Mouse (Mus musculus) intestine, embryonic 15.5 days (tissue): ENCODE results near the gene Fmo1. TPM values are rescaled to one million over a fixed set of nuclear protein-coding genes. Genes with fewer than 3 reads are reported as not detected.

Experiments used
- ATAC-seq: fragments of 200-750 bp; cut with Nextera tagmentation; 2 replicates; pipeline ENCODE4 v1.8.0; 2017; ENCODE audit warnings: moderate TSS enrichment, moderate library complexity
- H3K27ac ChIP-seq: fragments of 300-500 bp; sonication (generic); 2 replicates; pipeline ENCODE4 v1.5.1; 2015; ENCODE audit warnings: mild to moderate bottlenecking, inconsistent platforms
- H3K27me3 ChIP-seq: fragments of 300-500 bp; sonication (generic); replicated peaks from 2 replicates; pipeline ENCODE4 v1.6.1; 2015; ENCODE audit warnings: inconsistent platforms
- H3K36me3 ChIP-seq: fragments of 300-500 bp; sonication (generic); 2 replicates; pipeline ENCODE4 v1.6.1; 2015; ENCODE audit warnings: inconsistent platforms
- H3K4me1 ChIP-seq: fragments of 300-500 bp; sonication (generic); replicated peaks from 2 replicates; pipeline ENCODE4 v1.6.1; 2015; ENCODE audit warnings: inconsistent platforms
- H3K4me2 ChIP-seq: fragments of 300-500 bp; sonication (generic); replicated peaks from 2 replicates; pipeline ENCODE4 v1.6.1; 2015; ENCODE audit warnings: mild to moderate bottlenecking, inconsistent platforms
- H3K4me3 ChIP-seq: fragments of 300-500 bp; sonication (generic); replicated peaks from 2 replicates; pipeline ENCODE4 v1.5.1; 2015; ENCODE audit warnings: inconsistent platforms
- H3K9ac ChIP-seq: fragments of 300-500 bp; sonication (generic); 2 replicates; pipeline ENCODE4 v1.6.1; 2015; ENCODE audit warnings: inconsistent platforms
- H3K9me3 ChIP-seq: fragments of 300-500 bp; sonication (generic); 2 replicates; pipeline ENCODE4 v1.6.1; 2016; ENCODE audit warnings: inconsistent platforms
- WGBS: fragments of 180-500 bp; shearing (Covaris S2); methylation state at CpG from one replicate; pipeline ENCODE4 v1.1.7; 2015; 5-methylcytosine and 5-hydroxymethylcytosine counted together
- polyA plus RNA-seq: library from polyadenylated mRNA; unstranded; fragments of >200 nt; fragmentation: Nextera tagmentation; extraction: Ambion mirVana; gene quantifications from 2 replicates; pipeline ENCODE4 v1.2.1, GENCODE M21; 2015

Fmo1 gene
- polyA plus RNA-seq, 1 experiment from 2014 or later = 20.4 TPM

- peak overlapping the region; percentile 35 for H3K4me2 ChIP-seq
- no peaks in the 10 kb centered on the region for H3K36me3 ChIP-seq
- peaks cover 8% of the 10 kb centered on the region for H3K4me1 ChIP-seq
- no peaks in the 10 kb centered on the region for H3K27me3 ChIP-seq
- no peak overlapping the region for H3K27ac ChIP-seq
- no peak for ATAC-seq
- no peak overlapping the region for H3K4me3 ChIP-seq
- H3K9ac ChIP-seq = no peak overlapping the region
- WGBS = 66% methylated on average over 12 of the region's 12 CpGs
- H3K9me3 ChIP-seq = no peaks in the 10 kb centered on the region
Observed at GRCm38 (mm10) chr1:162858748-162859130, 7.7 kb downstream of the Fmo1 start.

GRCm38 (mm10) chr1:162857766-162858747 lies 8.4 kb downstream of the Fmo1 start:
- Histone ChIP-seq H3K4me3 (no peak overlapping the region), H3K4me2 (peak overlapping the region; percentile 35)

GRCm38 (mm10) chr1:162853812-162854482 lies 12.5 kb downstream of the Fmo1 start:
- no peaks in the 10 kb centered on the region for H3K36me3 ChIP-seq
- no peaks in the 10 kb centered on the region for H3K4me1 ChIP-seq
- peak; percentile 88 for ATAC-seq
- no peaks in the 10 kb centered on the region for H3K27me3 ChIP-seq
- H3K9me3 ChIP-seq = no peaks in the 10 kb centered on the region
- no peak overlapping the region for H3K4me2 ChIP-seq
- no peak overlapping the region for H3K9ac ChIP-seq
- 46% methylated on average over 3 of the region's 3 CpGs for WGBS
- H3K27ac ChIP-seq = no peak overlapping the region
- H3K4me3 ChIP-seq = no peak overlapping the region

More at GRCm38 (mm10) chr1:162857766-162858747, 8.4 kb downstream of the Fmo1 start:
- no peak overlapping the region for H3K9ac ChIP-seq
- no peak overlapping the region for H3K27ac ChIP-seq
- WGBS = 62% methylated on average over 17 of the region's 18 CpGs
- no peak for ATAC-seq
- H3K27me3 ChIP-seq = no peaks in the 10 kb centered on the region
- H3K9me3 ChIP-seq = no peaks in the 10 kb centered on the region
- no peaks in the 10 kb centered on the region for H3K36me3 ChIP-seq
- H3K4me1 ChIP-seq = peaks cover 8% of the 10 kb centered on the region

GRCm38 (mm10) chr1:162847554-162847953 lies 18.9 kb downstream of the Fmo1 start:
- WGBS = 97% methylated on average over 6 of the region's 6 CpGs

GRCm38 (mm10) chr1:162840211-162840610 lies 26.2 kb downstream of the Fmo1 start:
- no peak overlapping the region for H3K9ac ChIP-seq
- H3K27me3 ChIP-seq = no peaks in the 10 kb centered on the region
- WGBS = 92% methylated on average over 9 of the region's 9 CpGs

More at GRCm38 (mm10) chr1:162847554-162847953, 18.9 kb downstream of the Fmo1 start:
- Histone ChIP-seq H3K27me3 (no peaks in the 10 kb centered on the region), H3K4me2 (no peak overlapping the region), H3K27ac (no peak overlapping the region), H3K36me3 (no peaks in the 10 kb centered on the region), H3K9ac (no peak overlapping the region), H3K9me3 (no peaks in the 10 kb centered on the region), H3K4me3 (no peak overlapping the region), H3K4me1 (no peaks in the 10 kb centered on the region)
- no peak for ATAC-seq

GRCm38 (mm10) chr1:162838976-162839375 lies 27.4 kb downstream of the Fmo1 start:
- no peaks in the 10 kb centered on the region for H3K9me3 ChIP-seq
- no peaks in the 10 kb centered on the region for H3K27me3 ChIP-seq
- no peak for ATAC-seq
- H3K27ac ChIP-seq = no peak overlapping the region
- no peak overlapping the region for H3K4me2 ChIP-seq
- WGBS = 88% methylated on average over 6 of the region's 6 CpGs
- no peaks in the 10 kb centered on the region for H3K4me1 ChIP-seq
- no peak overlapping the region for H3K4me3 ChIP-seq
- H3K36me3 ChIP-seq = no peaks in the 10 kb centered on the region
- H3K9ac ChIP-seq = no peak overlapping the region

More at GRCm38 (mm10) chr1:162840211-162840610, 26.2 kb downstream of the Fmo1 start:
- ATAC-seq = no peak
- H3K4me1 ChIP-seq = no peaks in the 10 kb centered on the region
- H3K27ac ChIP-seq = no peak overlapping the region
- H3K4me3 ChIP-seq = no peak overlapping the region
- no peaks in the 10 kb centered on the region for H3K36me3 ChIP-seq
- H3K9me3 ChIP-seq = no peaks in the 10 kb centered on the region
- H3K4me2 ChIP-seq = no peak overlapping the region

GRCm38 (mm10) chr1:162834342-162834741 lies 32.1 kb downstream of the Fmo1 start:
- no peaks in the 10 kb centered on the region for H3K27me3 ChIP-seq
- H3K4me1 ChIP-seq = no peaks in the 10 kb centered on the region
- no peaks in the 10 kb centered on the region for H3K9me3 ChIP-seq
- no peak overlapping the region for H3K4me3 ChIP-seq
- no peak overlapping the region for H3K9ac ChIP-seq
- no peaks in the 10 kb centered on the region for H3K36me3 ChIP-seq
- H3K27ac ChIP-seq = no peak overlapping the region
- ATAC-seq = no peak
- 76% methylated on average over 5 of the region's 5 CpGs for WGBS
- no peak overlapping the region for H3K4me2 ChIP-seq

GRCm38 (mm10) chr1:162832574-162832953 lies 33.8 kb downstream of the Fmo1 start:
- H3K4me2 ChIP-seq = no peak overlapping the region
- peak; percentile 49 for ATAC-seq
- H3K4me1 ChIP-seq = no peaks in the 10 kb centered on the region
- H3K9me3 ChIP-seq = no peaks in the 10 kb centered on the region
- WGBS = 53% methylated on average over 5 of the region's 5 CpGs
- H3K36me3 ChIP-seq = no peaks in the 10 kb centered on the region
- no peak overlapping the region for H3K27ac ChIP-seq
- H3K27me3 ChIP-seq = no peaks in the 10 kb centered on the region
- H3K4me3 ChIP-seq = no peak overlapping the region
- no peak overlapping the region for H3K9ac ChIP-seq

- H3K4me1 ChIP-seq = no peaks in the 10 kb centered on the region
- H3K27ac ChIP-seq = no peak overlapping the region
- no peaks in the 10 kb centered on the region for H3K27me3 ChIP-seq
- 11% methylated on average over 5 of the region's 5 CpGs for WGBS
- no peaks in the 10 kb centered on the region for H3K9me3 ChIP-seq
- H3K9ac ChIP-seq = no peak overlapping the region
- H3K4me3 ChIP-seq = no peak overlapping the region
- H3K4me2 ChIP-seq = no peak overlapping the region
- ATAC-seq = peak; percentile 81
- no peaks in the 10 kb centered on the region for H3K36me3 ChIP-seq
Observed at GRCm38 (mm10) chr1:162831838-162832573, 34.4 kb downstream of the Fmo1 start.

GRCm38 (mm10) chr1:162819280-162819679 lies 47.1 kb downstream of the Fmo1 start:
- Histone ChIP-seq H3K27me3 (no peaks in the 10 kb centered on the region), H3K9me3 (no peaks in the 10 kb centered on the region), H3K4me2 (no peak overlapping the region), H3K4me1 (0 out of 2 replicates have a peak, but pooled peaks cover 2% of the 10 kb centered on the region), H3K4me3 (no peak overlapping the region), H3K27ac (no peak overlapping the region), H3K36me3 (no peaks in the 10 kb centered on the region), H3K9ac (no peak overlapping the region)
- ATAC-seq = no peak
- WGBS = 93% methylated on average over 5 of the region's 5 CpGs

GRCm38 (mm10) chr1:162815381-162816127 lies 50.9 kb downstream of the Fmo1 start:
- no peaks in the 10 kb centered on the region for H3K9me3 ChIP-seq
- H3K4me2 ChIP-seq = peak overlapping the region; percentile 30
- peak overlapping the region; percentile 73 for H3K27ac ChIP-seq
- H3K9ac ChIP-seq = no peak overlapping the region
- ATAC-seq = peak; percentile 90
- no peak overlapping the region for H3K4me3 ChIP-seq
- H3K36me3 ChIP-seq = no peaks in the 10 kb centered on the region
- 55% methylated on average over 10 of the region's 10 CpGs for WGBS
- H3K4me1 ChIP-seq = 0 out of 2 replicates have a peak, but pooled peaks cover 2% of the 10 kb centered on the region
- H3K27me3 ChIP-seq = no peaks in the 10 kb centered on the region
